Comparison of ENCODE assay signal across 8 mouse cellular contexts in genomic region chr13:55463399-55464026, GRCm38 (mm10). TPM values are rescaled to one million over a fixed set of nuclear protein-coding genes. Genes with fewer than 3 reads are reported as not detected.
DNase-seq lines count a peak whose midpoint lies in the region; ATAC-seq and TF ChIP-seq lines count a peak whose summit lies in the region.

No protein-coding gene starts in this region.

- H3K9me3 ChIP-seq in heart, embryonic 12.5 days (replicated peaks): no peaks in the 10 kb centered on the region
- no peaks in the 10 kb centered on the region for H3K9me3 ChIP-seq in heart, embryonic 15.5 days (replicated peaks)
- H3K9me3 ChIP-seq in liver, postnatal 0 days (ENCODE audit: low read length): no peaks in the 10 kb centered on the region

- ATAC-seq in heart, embryonic 12.5 days (ENCODE audit: insufficient number of reproducible peaks, low FRiP score): no peak
- ATAC-seq in heart, embryonic 15.5 days (replicated peaks; ENCODE audit: insufficient number of reproducible peaks, insufficient read depth, low FRiP score, low read depth): no peak
- ATAC-seq in liver, postnatal 0 days: no peak
- ATAC-seq in megakaryocyte progenitor cell, adult 5-6 weeks (replicated peaks; ENCODE audit: poor library complexity): no peak

- H3K27ac ChIP-seq in heart, embryonic 12.5 days (ENCODE audit: poor library complexity, severe bottlenecking): no peak overlapping the region
- no peak overlapping the region for H3K27ac ChIP-seq in heart, embryonic 15.5 days
- H3K27ac ChIP-seq in liver, postnatal 0 days (ENCODE audit: low read depth): no peak overlapping the region

- peaks cover 38% of the 10 kb centered on the region for H3K36me3 ChIP-seq in heart, embryonic 12.5 days
- peaks cover 25% of the 10 kb centered on the region for H3K36me3 ChIP-seq in heart, embryonic 15.5 days
- H3K36me3 ChIP-seq in liver, postnatal 0 days (replicated peaks; ENCODE audit: insufficient read depth, low read length): peaks cover 28% of the 10 kb centered on the region

- peak overlapping the region; percentile 76 for H3K9ac ChIP-seq in heart, embryonic 12.5 days
- H3K9ac ChIP-seq in heart, embryonic 15.5 days: peak overlapping the region; percentile 59
- H3K9ac ChIP-seq in liver, postnatal 0 days (replicated peaks): no peak overlapping the region

- WGBS in heart, embryonic 12.5 days: 19% methylated on average over 14 of the region's 14 CpGs
- 16% methylated on average over 14 of the region's 14 CpGs for WGBS in heart, embryonic 15.5 days
- WGBS in liver, postnatal 0 days (ENCODE audit: insufficient replicate concordance): 18% methylated on average over 14 of the region's 14 CpGs

- H3K27me3 ChIP-seq in heart, embryonic 12.5 days (replicated peaks): peaks cover 46% of the 10 kb centered on the region
- peaks cover 53% of the 10 kb centered on the region for H3K27me3 ChIP-seq in heart, embryonic 15.5 days
- peaks cover 27% of the 10 kb centered on the region for H3K27me3 ChIP-seq in liver, postnatal 0 days (ENCODE audit: insufficient read depth, low read length)

- no peak for TF ChIP-seq CTCF in liver, postnatal 0 days (IDR thresholded peaks at IDR 0.05; ENCODE audit: low read depth)

- no peak for DNase-seq in heart, postnatal 14 days
- peak; percentile 82 for DNase-seq in T-cell, adult 2 months (ENCODE audit: low spot score)
- DNase-seq in liver, postnatal 0 days: no peak
- no peak for DNase-seq in gastrocnemius, postnatal 4 days (ENCODE audit: low spot score in 2 of 2)
- DNase-seq in cerebellum, postnatal 25 days: no peak

- H3K4me1 ChIP-seq in heart, embryonic 12.5 days (replicated peaks): peaks cover 16% of the 10 kb centered on the region
- H3K4me1 ChIP-seq in heart, embryonic 15.5 days (replicated peaks): peaks cover 14% of the 10 kb centered on the region
- peaks cover 18% of the 10 kb centered on the region for H3K4me1 ChIP-seq in liver, postnatal 0 days (ENCODE audit: insufficient read depth)

- H3K4me2 ChIP-seq in heart, embryonic 12.5 days: peak overlapping the region; percentile 90
- H3K4me2 ChIP-seq in heart, embryonic 15.5 days: peak overlapping the region; percentile 93
- peak overlapping the region; percentile 84 for H3K4me2 ChIP-seq in liver, postnatal 0 days (ENCODE audit: low read depth, low read length)

- peak overlapping the region; percentile 60 for H3K4me3 ChIP-seq in heart, embryonic 12.5 days
- peak overlapping the region; percentile 59 for H3K4me3 ChIP-seq in heart, embryonic 15.5 days
- H3K4me3 ChIP-seq in liver, postnatal 0 days (ENCODE audit: low read depth, low read length): peak overlapping the region; percentile 50

- no peak for TF ChIP-seq EP300 in liver, postnatal 0 days (IDR thresholded peaks at IDR 0.05; ENCODE audit: low read depth)

- intact Hi-C loops in heart, postnatal 14 days (cut with DNase I): no loop called here

RNA-seq across cellular contexts. Expression of gene Prr7, which starts 0.6 kb away (rescaled TPM):
- 0.41 TPM in 1 of 2 replicates, not detected in the other for polyA plus RNA-seq in heart, embryonic 12.5 days (2016; fragmentation: Nextera tagmentation; extraction: Ambion mirVana)
- 1 to 10 TPM in 1 of 2 experiments, under 1 TPM in 1; 0.81 to 1.6 TPM for total RNA-seq in heart, postnatal 14 days (2021)
- polyA plus RNA-seq in heart, embryonic 15.5 days (2015; fragmentation: Nextera tagmentation; extraction: Ambion mirVana): 0.18 and 0.30 TPM in 2 replicates
- not detected in 2 replicates for polyA plus RNA-seq in liver, postnatal 0 days (2015; fragmentation: Nextera tagmentation; extraction: Ambion mirVana)
- total RNA-seq in gastrocnemius, postnatal 4 days (2021): 1 to 10 TPM; 4.3 to 4.7 TPM
- 0.72 and 1.7 TPM in 2 replicates for total RNA-seq in megakaryocyte progenitor cell, adult 5-6 weeks (2015)
- 1.5 TPM in 2 replicates for total RNA-seq in megakaryocyte progenitor cell, adult 5-6 weeks (2017)

RNA-seq across cellular contexts. Expression of gene Grk6, which starts 18.6 kb away (rescaled TPM):
- 27.6 and 29.1 TPM in 2 replicates for polyA plus RNA-seq in heart, embryonic 12.5 days (2016; fragmentation: Nextera tagmentation; extraction: Ambion mirVana)
- 10 to 100 TPM; 24.3 to 27.2 TPM for total RNA-seq in heart, postnatal 14 days (2021)
- polyA plus RNA-seq in heart, embryonic 15.5 days (2015; fragmentation: Nextera tagmentation; extraction: Ambion mirVana): 15.5 and 24.7 TPM in 2 replicates
- polyA plus RNA-seq in liver, postnatal 0 days (2015; fragmentation: Nextera tagmentation; extraction: Ambion mirVana): 15.9 and 16.7 TPM in 2 replicates
- 10 to 100 TPM; 32.9 TPM for total RNA-seq in gastrocnemius, postnatal 4 days (2021)
- 51.7 and 52.6 TPM in 2 replicates for total RNA-seq in megakaryocyte progenitor cell, adult 5-6 weeks (2015)
- total RNA-seq in megakaryocyte progenitor cell, adult 5-6 weeks (2017): 81.7 and 88.6 TPM in 2 replicates

RNA-seq across cellular contexts. Expression of gene Dbn1, which starts 24.4 kb away (rescaled TPM):
- polyA plus RNA-seq in heart, embryonic 12.5 days (2016; fragmentation: Nextera tagmentation; extraction: Ambion mirVana): 101 TPM in 2 replicates
- total RNA-seq in heart, postnatal 14 days (2021): 10 to 100 TPM; 27.0 to 27.3 TPM
- 60.1 and 77.2 TPM in 2 replicates for polyA plus RNA-seq in heart, embryonic 15.5 days (2015; fragmentation: Nextera tagmentation; extraction: Ambion mirVana)
- 4.1 and 4.2 TPM in 2 replicates for polyA plus RNA-seq in liver, postnatal 0 days (2015; fragmentation: Nextera tagmentation; extraction: Ambion mirVana)
- 100 to 1,000 TPM; 127 to 147 TPM for total RNA-seq in gastrocnemius, postnatal 4 days (2021)
- 0.72 and 0.76 TPM in 2 replicates for total RNA-seq in megakaryocyte progenitor cell, adult 5-6 weeks (2015)
- 2.3 and 2.7 TPM in 2 replicates for total RNA-seq in megakaryocyte progenitor cell, adult 5-6 weeks (2017)

RNA-seq across cellular contexts. Expression of gene F12, which starts 36.9 kb away (rescaled TPM):
- polyA plus RNA-seq in heart, embryonic 12.5 days (2016; fragmentation: Nextera tagmentation; extraction: Ambion mirVana): 0.96 TPM in 1 of 2 replicates, not detected in the other
- not detected for total RNA-seq in heart, postnatal 14 days (2021)
- 0.10 and 1.2 TPM in 2 replicates for polyA plus RNA-seq in heart, embryonic 15.5 days (2015; fragmentation: Nextera tagmentation; extraction: Ambion mirVana)
- 403 and 418 TPM in 2 replicates for polyA plus RNA-seq in liver, postnatal 0 days (2015; fragmentation: Nextera tagmentation; extraction: Ambion mirVana)
- total RNA-seq in gastrocnemius, postnatal 4 days (2021): under 1 TPM; 0.22 to 0.70 TPM
- total RNA-seq in megakaryocyte progenitor cell, adult 5-6 weeks (2015): not detected in 2 replicates
- total RNA-seq in megakaryocyte progenitor cell, adult 5-6 weeks (2017): not detected in 2 replicates

RNA-seq across cellular contexts. Expression of gene Pfn3, which starts 48.5 kb away (rescaled TPM):
- polyA plus RNA-seq in heart, embryonic 12.5 days (2016; fragmentation: Nextera tagmentation; extraction: Ambion mirVana): not detected in 2 replicates
- not detected for total RNA-seq in heart, postnatal 14 days (2021)
- not detected in 2 replicates for polyA plus RNA-seq in heart, embryonic 15.5 days (2015; fragmentation: Nextera tagmentation; extraction: Ambion mirVana)
- not detected in 2 replicates for polyA plus RNA-seq in liver, postnatal 0 days (2015; fragmentation: Nextera tagmentation; extraction: Ambion mirVana)
- not detected for total RNA-seq in gastrocnemius, postnatal 4 days (2021)
- not detected in 2 replicates for total RNA-seq in megakaryocyte progenitor cell, adult 5-6 weeks (2015)
- not detected in 2 replicates for total RNA-seq in megakaryocyte progenitor cell, adult 5-6 weeks (2017)

Comparison
In these comparisons a context has a peak if more than half of its experiments do, and no peak if none do; other contexts are left out.
1. RNA of gene Dbn1, which starts 24.4 kb away (total RNA-seq): 127 to 147 TPM in gastrocnemius, postnatal 4 days and 27.0 to 27.3 TPM in heart, postnatal 14 days; 0.72 to 2.7 TPM in megakaryocyte progenitor cell, adult 5-6 weeks; every median in the first group is over 4 times any median in the second.
2. Peak in every context shown above with its lines, with median percentiles within 50 percentile points of each other: H3K4me2 ChIP-seq and H3K4me3 ChIP-seq.